In genomic region chr5:25609911-25610310, GRCm38 (mm10) we compare ENCODE assay signal across 9 mouse cellular contexts.
DNase-seq lines count a peak whose midpoint lies in the region; ATAC-seq and TF ChIP-seq lines count a peak whose summit lies in the region.
"Had no signal": no experiment of that assay in that cellular context is flagged by ENCODE, and none has a peak within 500 bp of the region (broad histone marks: within the 10 kb centered on the region; RNA-seq: fewer than 3 reads in every experiment).

No protein-coding gene starts in this region.

- no peak overlapping the region for H3K4me3 ChIP-seq in forebrain, embryonic 11.5 days (ENCODE audit: low read depth, low read length)
- H3K4me3 ChIP-seq in forebrain, embryonic 10.5 days: no peak overlapping the region
- no peak overlapping the region for H3K4me3 ChIP-seq in embryonic facial prominence, embryonic 15.5 days (replicated peaks)
- no peak overlapping the region; the same call in 1 of the 2 replicates for H3K4me3 ChIP-seq in layer of hippocampus, adult 2 months
- no peak overlapping the region for H3K4me3 ChIP-seq in liver, embryonic 12.5 days

- no peak for ATAC-seq in forebrain, embryonic 11.5 days (replicated peaks; ENCODE audit: low FRiP score)
- no peak for ATAC-seq in embryonic facial prominence, embryonic 15.5 days (ENCODE audit: insufficient number of reproducible peaks, low FRiP score, low TSS enrichment, low read depth)
- ATAC-seq in liver, embryonic 12.5 days: no peak

- peak overlapping the region; percentile 12; the same call in 1 of the 2 replicates for H3K27ac ChIP-seq in forebrain, embryonic 11.5 days (ENCODE audit: low read depth, low read length)
- H3K27ac ChIP-seq in forebrain, embryonic 10.5 days: no peak overlapping the region
- H3K27ac ChIP-seq in embryonic facial prominence, embryonic 15.5 days (replicated peaks): 0 out of 2 replicates have a peak overlapping the region, but pooled peaks have one; percentile 44
- H3K27ac ChIP-seq in layer of hippocampus, adult 2 months: peak overlapping the region; percentile 57
- no peak overlapping the region for H3K27ac ChIP-seq in liver, embryonic 12.5 days
- H3K27ac ChIP-seq: macrophage had no signal

- no peak overlapping the region for H3K9ac ChIP-seq in forebrain, embryonic 11.5 days (ENCODE audit: low read length)
- H3K9ac ChIP-seq in embryonic facial prominence, embryonic 15.5 days: no peak overlapping the region
- no peak overlapping the region for H3K9ac ChIP-seq in liver, embryonic 12.5 days

- DNase-seq in forebrain, embryonic 11.5 days (ENCODE audit: low spot score): no peak
- no peak for DNase-seq in forebrain, embryonic 10.5 days (ENCODE audit: extremely low spot score, low spot score)
- DNase-seq in layer of hippocampus, adult 2 months (ENCODE audit: low spot score in 2 of 2): peak; percentile 61 to 86
- peak; percentile 37 for DNase-seq in retina, embryonic 14.5 days (ENCODE audit: low spot score)
- no peak for DNase-seq in urinary bladder, adult 2 months (ENCODE audit: low spot score)
- DNase-seq in testis, postnatal 14 days (ENCODE audit: low spot score): no peak

- H3K9me3 ChIP-seq in forebrain, embryonic 11.5 days (ENCODE audit: control insufficient read depth, low read length): no peaks in the 10 kb centered on the region
- H3K9me3 ChIP-seq in forebrain, embryonic 10.5 days: no peaks in the 10 kb centered on the region
- H3K9me3 ChIP-seq in embryonic facial prominence, embryonic 15.5 days (replicated peaks): no peaks in the 10 kb centered on the region
- H3K9me3 ChIP-seq in liver, embryonic 12.5 days (replicated peaks): no peaks in the 10 kb centered on the region

- no peaks in the 10 kb centered on the region for H3K4me1 ChIP-seq in forebrain, embryonic 11.5 days (replicated peaks; ENCODE audit: control insufficient read depth, insufficient read depth, low read length)
- H3K4me1 ChIP-seq in forebrain, embryonic 10.5 days: no peaks in the 10 kb centered on the region
- H3K4me1 ChIP-seq in embryonic facial prominence, embryonic 15.5 days: peaks cover 3% of the 10 kb centered on the region; the same call in 1 of the 2 replicates
- H3K4me1 ChIP-seq in liver, embryonic 12.5 days: no peaks in the 10 kb centered on the region

- H3K27me3 ChIP-seq in forebrain, embryonic 11.5 days (ENCODE audit: control insufficient read depth, insufficient read depth, low read length): no peaks in the 10 kb centered on the region
- H3K27me3 ChIP-seq in forebrain, embryonic 10.5 days (ENCODE audit: poor library complexity, severe bottlenecking): no peaks in the 10 kb centered on the region
- no peaks in the 10 kb centered on the region for H3K27me3 ChIP-seq in embryonic facial prominence, embryonic 15.5 days
- no peaks in the 10 kb centered on the region for H3K27me3 ChIP-seq in liver, embryonic 12.5 days (replicated peaks)

- TF ChIP-seq CTCF in layer of hippocampus, adult 2 months (conservative IDR thresholded peaks at IDR 0.05): no peak; the same call in 1 of the 2 replicates

- WGBS in forebrain, embryonic 11.5 days: 29% methylated on average over 9 of the region's 9 CpGs
- WGBS in forebrain, embryonic 10.5 days: 27% methylated on average over 9 of the region's 9 CpGs
- whole genome bisulfite sequencing in embryonic facial prominence, embryonic 15.5 days: 23% methylated on average over 9 of the region's 9 CpGs
- 33% methylated on average over 9 of the region's 9 CpGs for WGBS in liver, embryonic 12.5 days (ENCODE audit: insufficient replicate concordance)

- H3K4me2 ChIP-seq in forebrain, embryonic 11.5 days (ENCODE audit: low read depth, low read length, severe bottlenecking): no peak overlapping the region
- H3K4me2 ChIP-seq in embryonic facial prominence, embryonic 15.5 days (replicated peaks): no peak overlapping the region
- H3K4me2 ChIP-seq in liver, embryonic 12.5 days: no peak overlapping the region

- H3K36me3 ChIP-seq in forebrain, embryonic 11.5 days (ENCODE audit: control insufficient read depth, insufficient read depth, low read length): no peaks in the 10 kb centered on the region
- no peaks in the 10 kb centered on the region for H3K36me3 ChIP-seq in forebrain, embryonic 10.5 days (replicated peaks)
- no peaks in the 10 kb centered on the region for H3K36me3 ChIP-seq in embryonic facial prominence, embryonic 15.5 days
- no peaks in the 10 kb centered on the region for H3K36me3 ChIP-seq in liver, embryonic 12.5 days

Comparison
In these comparisons a context has a peak if more than half of its experiments do, and no peak if none do; other contexts are left out.
1. H3K27ac ChIP-seq: peak in forebrain, embryonic 11.5 days (single experiment), embryonic facial prominence, embryonic 15.5 days (single experiment) and layer of hippocampus, adult 2 months (single experiment); none in forebrain, embryonic 10.5 days (single experiment) and liver, embryonic 12.5 days (single experiment).
2. DNase-seq: peak in layer of hippocampus, adult 2 months (2 of 2) and retina, embryonic 14.5 days (single experiment); none in forebrain, embryonic 11.5 days (single experiment), forebrain, embryonic 10.5 days (single experiment), urinary bladder, adult 2 months (single experiment) and testis, postnatal 14 days (single experiment).